In genomic region chr16:78232205-78232604, GRCm38 (mm10) we compare ENCODE assay signal across 33 mouse cellular contexts.
"Had no signal": no experiment of that assay in that cellular context is flagged by ENCODE, and none has a peak within 500 bp of the region (broad histone marks: within the 10 kb centered on the region; RNA-seq: fewer than 3 reads in every experiment).

No protein-coding gene starts in this region.

- H3K36me3 ChIP-seq: limb, embryonic 10.5 days; limb, embryonic 12.5 days; limb, embryonic 13.5 days; limb, embryonic 15.5 days; liver, embryonic 12.5 days; liver, embryonic 13.5 days; liver, embryonic 15.5 days; lung, embryonic 15.5 days; midbrain, embryonic 12.5 days; midbrain, embryonic 13.5 days; midbrain, embryonic 15.5 days; neural tube, embryonic 12.5 days; neural tube, embryonic 13.5 days had no signal

- H3K27me3 ChIP-seq: midbrain, embryonic 12.5 days; midbrain, embryonic 13.5 days; midbrain, embryonic 15.5 days; neural tube, embryonic 12.5 days; neural tube, embryonic 13.5 days had no signal

- DNase-seq: left cerebral cortex, postnatal 4 days; liver; liver, embryonic 13.5 days; liver, postnatal 0 days; lung, adult 18-20 months; lung, adult 2 months; lung, embryonic 14.5 days; lung, postnatal 10 days; lung, postnatal 14 days; lung, postnatal 36 days; lung, postnatal 4 days; midbrain, embryonic 14.5 days had no signal

- H3K4me2 ChIP-seq: limb, embryonic 12.5 days; limb, embryonic 13.5 days; limb, embryonic 15.5 days; liver, embryonic 11.5 days; liver, embryonic 12.5 days; liver, embryonic 13.5 days; liver, embryonic 15.5 days; lung, embryonic 14.5 days; lung, embryonic 15.5 days; midbrain, embryonic 11.5 days; midbrain, embryonic 12.5 days; midbrain, embryonic 13.5 days; midbrain, embryonic 15.5 days; neural tube, embryonic 12.5 days; neural tube, embryonic 13.5 days had no signal

- H3K4me3 ChIP-seq: limb, embryonic 10.5 days; limb, embryonic 12.5 days; limb, embryonic 13.5 days; limb, embryonic 15.5 days; liver, embryonic 12.5 days; liver, embryonic 13.5 days; liver, embryonic 15.5 days; lung, embryonic 15.5 days; megakaryocyte, embryonic 14.5 days; midbrain, embryonic 10.5 days; midbrain, embryonic 12.5 days; midbrain, embryonic 13.5 days; midbrain, embryonic 15.5 days; myocyte; neural tube, embryonic 12.5 days; neural tube, embryonic 13.5 days had no signal

- H3K4me1 ChIP-seq: liver, embryonic 12.5 days; liver, embryonic 15.5 days had no signal

- ATAC-seq: liver, embryonic 12.5 days; liver, postnatal 0 days; lung, postnatal 0 days; midbrain, embryonic 13.5 days; midbrain, embryonic 15.5 days; midbrain, embryonic 16.5 days had no signal

- H3K9me3 ChIP-seq: limb, embryonic 10.5 days; limb, embryonic 15.5 days; liver, embryonic 13.5 days; liver, embryonic 15.5 days; lung, embryonic 15.5 days; neural tube, embryonic 13.5 days had no signal

- H3K9ac ChIP-seq: limb, embryonic 12.5 days; limb, embryonic 13.5 days; limb, embryonic 15.5 days; liver, embryonic 12.5 days; liver, embryonic 13.5 days; liver, embryonic 14.5 days; liver, embryonic 15.5 days; liver, postnatal 0 days; lung, embryonic 14.5 days; lung, embryonic 15.5 days; midbrain, embryonic 12.5 days; midbrain, embryonic 13.5 days; midbrain, embryonic 15.5 days; neural tube, embryonic 12.5 days; neural tube, embryonic 13.5 days had no signal

- H3K27ac ChIP-seq: limb, embryonic 10.5 days; limb, embryonic 12.5 days; limb, embryonic 13.5 days; limb, embryonic 15.5 days; liver, embryonic 12.5 days; liver, embryonic 13.5 days; liver, embryonic 14.5 days; liver, embryonic 15.5 days; lung, embryonic 15.5 days; macrophage; midbrain, embryonic 10.5 days; midbrain, embryonic 12.5 days; midbrain, embryonic 13.5 days; midbrain, embryonic 15.5 days; neural tube, embryonic 12.5 days; neural tube, embryonic 13.5 days had no signal
